Mouse (Mus musculus): Measurements from ENCODE around the gene Mrpl40.
"Not testable (repeated sequence)": the region's sequence is repeated elsewhere in the genome, so short reads cannot be mapped to it uniquely, and the experiment has no call there.

Mrpl40 gene
- long read RNA-seq, experiment 1, transcript Mrpl40-201 (4 exons, 1,280 nt): major isoform, 47 of 53 reads
- long read RNA-seq, experiment 1, partial matches to known transcripts: 3 of 53 reads
- long read RNA-seq, experiment 1, other reads (novel, unspliced or antisense): 1 of 53 reads
- long read RNA-seq, experiment 2, transcript Mrpl40-201 (4 exons, 1,280 nt): major isoform, 62 of 74 reads
- long read RNA-seq, experiment 2, transcript Mrpl40-202 (4 exons, 778 nt): minor isoform, 8 of 74 reads
- long read RNA-seq, experiment 2, partial matches to known transcripts: 0 of 74 reads
- long read RNA-seq, experiment 2, other reads (novel, unspliced or antisense): 2 of 74 reads

- intact Hi-C loops (cut with DNase I): no loop called here
Observed at GRCm38 (mm10) chr16:18876442-18877308, at the start of gene Mrpl40, which contains the start of gene Hira. Gene Mrpl40 (minus strand): TSS chr16:18876862. Gene Hira (plus strand): TSS chr16:18877037.

GRCm38 (mm10) chr16:18921771-18922170 lies 45.1 kb upstream of the Mrpl40 start:
- intact Hi-C loops (cut with DNase I): no loop called here

- intact Hi-C loops (cut with DNase I): no loop called here
Observed at GRCm38 (mm10) chr16:18916064-18916463, 39.4 kb upstream of the Mrpl40 start.

GRCm38 (mm10) chr16:18905648-18906047 lies 29.0 kb upstream of the Mrpl40 start:
- intact Hi-C loops (cut with DNase I): no loop called here

- intact Hi-C loops (cut with DNase I): no loop called here
Observed at GRCm38 (mm10) chr16:18896429-18896828, 19.8 kb upstream of the Mrpl40 start.

- intact Hi-C loops (cut with DNase I): no loop called here
Observed at GRCm38 (mm10) chr16:18895249-18895648, 18.6 kb upstream of the Mrpl40 start.

- intact Hi-C loops (cut with DNase I): no loop called here
Observed at GRCm38 (mm10) chr16:18893840-18894372, 17.2 kb upstream of the Mrpl40 start.

GRCm38 (mm10) chr16:18884044-18884443 lies 7.4 kb upstream of the Mrpl40 start:
- intact Hi-C loops (cut with DNase I): no loop called here

- intact Hi-C loops (cut with DNase I): no loop called here
Observed at GRCm38 (mm10) chr16:18878091-18878720, 1.5 kb upstream of the Mrpl40 start.

GRCm38 (mm10) chr16:18877386-18878090 lies 876 bp upstream of the Mrpl40 start:
- intact Hi-C loops (cut with DNase I): no loop called here

- intact Hi-C loops (cut with DNase I): no loop called here
Observed at GRCm38 (mm10) chr16:18876091-18876441, 596 bp downstream of the Mrpl40 start.

GRCm38 (mm10) chr16:18870495-18870894 lies 6.2 kb downstream of the Mrpl40 start:
- intact Hi-C loops (cut with DNase I): not testable (repeated sequence)

GRCm38 (mm10) chr16:18860186-18860585 lies 16.5 kb downstream of the Mrpl40 start:
- intact Hi-C loops (cut with DNase I): no loop called here

- intact Hi-C loops (cut with DNase I): loop anchor here (5.0 kb wide), 1 partner anchor 161 kb away; no protein-coding TSS in a partner anchor
Observed at GRCm38 (mm10) chr16:18858551-18858950, 18.1 kb downstream of the Mrpl40 start.

- intact Hi-C loops (cut with DNase I): not testable (repeated sequence)
Observed at GRCm38 (mm10) chr16:18849521-18850190, 27.0 kb downstream of the Mrpl40 start.

- intact Hi-C loops (cut with DNase I): no loop called here
Observed at GRCm38 (mm10) chr16:18846301-18846820, 30.3 kb downstream of the Mrpl40 start.

GRCm38 (mm10) chr16:18838346-18838745 lies 38.3 kb downstream of the Mrpl40 start:
- intact Hi-C loops (cut with DNase I): no loop called here

GRCm38 (mm10) chr16:18836468-18837208 lies 40.0 kb downstream of the Mrpl40 start, which contains the start of the genes 2510002D24Rik and Gm28539:
Gene 2510002D24Rik (plus strand): TSS chr16:18836578.
Gene Gm28539 (plus strand): TSS chr16:18836584.
- intact Hi-C loops (cut with DNase I): no loop called here

GRCm38 (mm10) chr16:18836073-18836467 lies 40.6 kb downstream of the Mrpl40 start:
- intact Hi-C loops (cut with DNase I): no loop called here
